Mouse (Mus musculus) retina, adult 2 months (tissue): ENCODE results near the gene 7530416G11Rik.

Source experiments
- DNase-seq: peaks from one replicate; pipeline ENCODE4 v3.0.0-alpha.2; 2012; ENCODE audit warnings: low read depth, low spot score

7530416G11Rik gene

DNA sequence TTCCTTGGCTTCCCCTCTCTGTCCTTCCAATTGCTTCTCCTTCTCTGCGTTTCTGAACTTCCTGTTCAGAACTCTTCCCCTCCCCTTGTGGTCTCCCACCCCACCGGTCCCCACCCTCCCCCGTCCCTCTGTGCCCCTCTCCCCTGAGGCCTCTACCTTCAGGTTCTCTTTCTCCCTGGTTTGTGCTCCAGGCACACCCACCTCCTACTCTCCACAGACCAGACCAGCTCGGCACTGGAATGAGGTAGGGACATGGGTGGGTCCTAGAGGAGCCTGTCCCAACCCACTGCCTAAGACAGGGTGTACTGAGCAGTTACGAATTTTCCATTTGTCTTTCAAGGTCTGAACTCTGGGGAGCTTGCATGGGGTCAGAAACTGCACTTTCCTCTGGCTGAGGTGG is 23.1 kb downstream of the 7530416G11Rik start:
- no peak for DNase-seq

DNA sequence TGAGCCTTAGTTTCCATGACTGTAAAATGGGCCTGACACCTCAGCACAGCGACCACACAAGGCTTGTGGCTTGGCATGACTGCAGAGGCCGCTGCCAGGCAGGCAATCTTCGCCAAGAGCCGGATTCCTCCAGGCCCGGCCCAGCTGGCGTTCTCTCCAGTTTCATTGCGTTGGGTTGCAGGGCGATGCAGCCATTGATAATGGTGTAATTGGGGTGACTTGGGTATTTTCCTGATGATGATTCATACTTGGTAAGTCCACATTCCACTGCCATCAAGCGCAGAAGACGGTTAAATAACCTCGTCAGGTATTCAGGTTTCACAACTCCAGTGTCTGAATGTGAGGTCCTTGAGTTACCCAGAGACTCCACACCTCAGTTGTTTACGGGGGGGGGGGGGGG is 23.7 kb downstream of the 7530416G11Rik start:
- DNase-seq: no peak

DNA sequence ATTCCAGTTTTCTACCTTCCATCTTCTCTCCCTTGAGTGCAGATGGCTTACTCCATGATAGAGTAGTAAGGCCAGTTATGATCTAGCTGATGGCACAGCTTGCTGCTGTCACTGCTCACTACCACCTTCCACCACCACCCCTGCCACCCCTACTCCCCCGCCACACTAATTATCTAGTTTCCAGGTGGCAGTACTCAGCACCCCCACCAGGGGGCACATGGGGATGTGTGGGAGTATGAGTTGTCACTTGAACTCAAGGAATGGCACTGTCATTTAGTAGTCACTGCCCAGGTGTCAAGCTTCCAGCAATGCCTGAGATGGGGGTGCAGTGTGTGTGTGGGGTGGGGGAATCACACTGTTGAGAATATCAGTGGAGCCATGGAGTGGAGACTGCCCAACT is 25.4 kb downstream of the 7530416G11Rik start:
- DNase-seq: no peak

DNA sequence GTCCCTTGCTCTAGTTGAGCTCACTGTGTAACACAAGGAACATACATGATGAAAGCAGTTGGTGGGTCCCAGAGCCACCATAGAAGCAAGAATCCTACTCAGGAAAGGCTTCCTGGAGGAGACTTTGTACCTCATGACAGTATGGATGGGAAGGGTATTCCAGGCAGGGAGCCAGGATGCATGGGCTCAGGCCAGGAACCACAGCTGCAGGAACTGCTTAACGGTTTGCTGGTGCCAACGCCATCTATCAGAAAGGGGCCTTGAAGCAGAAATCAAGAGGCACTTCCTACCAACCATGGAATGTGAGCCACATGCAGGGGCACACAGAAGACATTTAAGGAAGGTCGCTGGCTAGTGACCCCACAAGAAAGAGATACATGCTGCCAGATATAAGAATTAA is 28.3 kb downstream of the 7530416G11Rik start:
- DNase-seq: no peak

DNA sequence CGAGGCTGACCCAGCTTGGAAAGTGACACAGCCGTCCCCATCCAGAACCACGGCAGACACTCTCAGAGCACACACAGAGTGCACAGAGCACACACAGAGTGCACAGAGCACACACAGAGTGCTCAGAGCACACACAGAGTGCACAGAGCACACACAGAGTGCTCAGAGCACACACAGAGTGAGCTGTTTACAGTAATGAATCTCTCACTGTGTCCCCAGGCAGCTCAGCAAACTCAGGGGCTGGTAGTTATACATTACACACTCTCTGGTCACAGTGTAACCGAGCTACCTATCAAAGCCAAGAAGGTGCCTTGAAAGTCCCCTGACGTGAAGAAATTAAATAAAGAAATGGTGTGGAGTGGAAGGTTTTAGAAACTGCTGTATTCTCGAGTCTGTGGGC is 33.6 kb downstream of the 7530416G11Rik start:
- no peak for DNase-seq

DNA sequence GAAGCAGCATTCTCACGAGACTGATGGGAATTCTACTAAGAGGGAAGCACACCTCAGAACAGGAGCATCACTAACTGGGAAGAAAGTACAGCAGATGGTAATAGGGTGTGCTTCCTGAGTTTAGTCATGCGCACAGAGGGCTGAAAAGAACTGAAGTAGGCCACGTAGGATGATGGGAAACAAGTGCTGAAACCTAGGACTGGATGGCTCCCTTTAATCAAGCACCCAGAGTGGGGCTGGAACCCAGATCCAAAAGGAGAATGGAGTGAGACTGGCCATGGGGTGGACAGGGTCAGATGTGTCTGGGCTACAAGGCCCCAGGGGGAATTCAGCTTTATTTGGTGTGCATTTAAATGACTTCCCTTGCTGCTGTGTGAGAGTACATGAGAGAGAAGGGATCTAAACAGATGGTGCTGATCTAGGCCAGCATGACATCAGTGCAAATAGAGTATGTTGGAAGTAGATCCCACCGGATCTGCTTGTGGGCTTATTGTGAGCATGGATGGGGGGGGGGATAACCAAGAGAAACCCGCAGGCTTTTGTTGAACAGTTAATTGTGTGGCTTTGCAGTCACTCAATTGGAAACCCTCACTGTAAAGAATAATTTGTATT is 36.5 kb downstream of the 7530416G11Rik start:
- DNase-seq: no peak

DNA sequence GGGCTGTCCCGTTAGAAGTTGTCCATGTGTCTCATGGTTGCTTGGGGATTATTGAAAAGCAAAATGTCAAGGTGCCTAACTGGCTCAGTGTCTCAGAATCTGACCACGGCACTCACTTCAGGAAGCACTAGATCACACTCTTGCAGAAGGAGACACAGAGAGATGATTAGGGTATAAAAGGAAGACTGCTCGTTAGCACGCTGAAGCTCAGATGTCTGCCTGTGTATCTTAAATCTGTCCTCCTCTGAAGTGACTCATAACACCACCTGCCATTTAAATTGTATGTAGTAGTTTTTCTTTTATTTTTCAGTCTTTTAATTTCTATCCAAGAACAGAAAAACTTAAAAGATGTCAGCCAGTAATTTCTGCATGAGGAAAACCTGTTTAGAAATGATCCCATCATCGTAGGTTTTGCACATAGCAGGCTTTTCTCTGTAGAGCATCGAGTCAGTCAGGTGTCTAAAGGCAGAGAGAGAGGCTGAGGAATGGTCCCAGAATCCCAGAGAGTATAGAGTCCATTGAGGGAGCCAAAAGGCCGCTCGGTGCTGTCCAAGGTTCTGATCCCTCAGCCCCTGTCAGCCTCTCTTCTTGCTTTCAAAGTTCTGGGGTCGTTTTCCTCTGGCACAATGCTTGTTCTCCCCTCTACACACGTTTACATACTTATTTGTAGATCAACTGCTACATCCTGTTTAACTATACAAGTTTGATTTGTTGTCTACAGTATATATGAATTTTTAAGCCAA is 38.0 kb downstream of the 7530416G11Rik start:
- no peak for DNase-seq

DNA sequence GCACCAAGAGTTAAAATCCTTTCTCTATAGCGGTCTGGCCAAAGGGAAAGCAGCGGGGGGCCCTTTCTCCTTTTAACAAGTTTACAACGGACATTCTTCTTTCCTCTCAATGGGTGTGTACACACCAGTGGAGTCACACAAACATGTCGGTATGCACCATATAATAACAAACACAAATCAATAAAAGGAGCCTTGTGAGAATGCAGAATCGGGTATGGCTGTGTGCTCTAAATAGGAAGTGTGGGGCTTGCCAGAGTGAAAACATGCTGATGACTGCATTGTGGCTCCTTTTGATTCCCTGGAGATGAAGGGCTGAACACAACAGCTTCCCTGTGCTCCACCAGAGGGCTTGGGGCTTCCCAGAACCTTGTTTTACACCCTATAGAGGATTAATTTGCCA is 38.8 kb downstream of the 7530416G11Rik start:
- DNase-seq: no peak

DNA sequence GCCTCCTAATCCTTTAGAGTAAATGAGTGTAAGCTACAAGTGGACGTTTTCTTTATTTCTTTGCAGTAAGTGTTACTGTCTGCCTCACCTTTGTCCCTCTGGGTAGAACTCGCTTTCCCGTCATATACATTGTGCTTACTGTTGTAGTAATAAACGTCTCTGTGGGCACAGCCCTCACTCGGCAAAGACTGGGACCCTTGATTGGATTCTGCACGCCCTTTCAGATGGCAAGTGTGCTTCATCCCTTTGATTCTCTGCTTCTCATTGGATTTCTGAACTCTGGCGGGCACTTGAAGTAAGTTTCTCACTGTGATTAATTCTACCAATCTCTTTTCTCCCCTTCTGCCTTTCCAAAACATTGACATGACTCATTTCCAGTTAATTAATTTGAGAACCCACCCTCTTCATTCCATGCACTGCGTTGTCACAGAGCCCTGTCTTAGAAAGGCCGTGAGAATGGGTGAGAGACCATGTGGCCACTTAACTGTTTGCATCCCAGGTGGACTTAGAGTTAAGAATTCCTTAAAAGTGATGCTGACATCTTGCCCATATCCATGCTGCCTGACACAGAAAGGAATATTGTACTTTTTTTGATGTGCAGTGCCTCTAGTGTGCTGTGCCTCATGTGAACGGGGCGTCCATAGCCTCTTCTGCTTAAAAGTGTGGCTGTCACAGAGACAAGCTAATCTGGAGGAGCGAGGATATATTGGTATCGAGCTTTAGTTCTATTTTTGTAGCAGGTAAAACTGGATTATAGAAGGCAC is 39.8 kb downstream of the 7530416G11Rik start:
- DNase-seq: no peak

DNA sequence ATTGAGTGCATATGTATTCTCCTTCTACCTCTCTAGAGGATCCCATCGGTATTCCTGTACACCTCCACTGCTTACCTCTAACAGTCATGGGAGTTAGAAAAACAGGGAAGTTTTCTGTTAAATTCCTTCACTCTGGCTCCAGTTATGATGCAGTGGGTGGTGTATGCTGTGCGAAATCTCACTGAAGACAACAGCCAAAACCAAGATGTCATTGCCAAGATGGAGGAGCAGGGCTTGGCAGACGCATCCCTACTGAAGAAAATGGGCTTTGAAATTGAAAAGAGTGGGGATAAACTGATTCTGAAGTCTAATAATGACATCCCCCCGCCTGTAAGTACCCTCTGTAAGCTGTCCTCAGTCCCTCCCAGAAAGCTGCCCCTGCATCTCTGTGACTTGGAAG is 40.9 kb downstream of the 7530416G11Rik start:
- DNase-seq: no peak

DNA sequence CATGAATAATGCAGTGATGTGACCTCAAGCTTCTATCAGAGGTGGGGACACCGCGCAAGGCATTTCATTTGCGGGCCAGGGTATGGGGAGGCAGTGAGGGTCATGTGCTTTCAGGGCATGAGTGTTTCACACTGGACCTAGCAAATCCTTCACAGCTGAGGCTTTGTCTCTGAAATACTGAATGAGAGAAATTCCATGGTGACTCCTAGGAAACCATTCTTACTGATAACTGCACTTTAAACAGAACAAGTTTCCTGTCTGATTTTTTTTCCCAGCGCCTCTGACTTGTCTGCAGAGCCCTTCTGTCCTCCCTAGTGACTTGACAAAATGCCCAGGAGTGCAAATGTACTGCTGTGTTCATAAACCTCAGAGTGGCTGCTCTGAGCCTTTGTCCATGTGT is 41.5 kb downstream of the 7530416G11Rik start:
- DNase-seq: no peak

DNA sequence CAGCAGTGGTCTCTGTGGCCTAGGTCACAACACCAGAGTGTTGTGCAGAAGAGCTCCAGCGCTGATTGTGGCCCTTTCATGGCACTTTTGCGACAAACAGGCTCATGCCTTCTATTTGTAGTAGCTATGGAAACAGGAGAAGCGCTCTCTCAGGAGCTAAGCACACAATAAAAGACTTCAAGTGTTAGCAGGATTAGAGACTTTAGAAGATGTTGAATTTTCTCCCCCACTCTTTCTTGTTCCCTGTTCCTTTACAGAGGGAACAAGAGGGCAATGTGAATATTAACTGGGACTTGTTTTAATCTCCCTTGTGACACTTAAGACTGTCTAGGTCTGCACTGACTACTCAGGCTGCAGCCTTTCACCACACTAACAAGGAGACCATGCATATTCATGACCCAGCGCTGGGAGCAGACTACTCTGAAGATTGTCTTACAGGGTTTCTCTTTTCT is 44.4 kb downstream of the 7530416G11Rik start:
- DNase-seq: no peak

DNA sequence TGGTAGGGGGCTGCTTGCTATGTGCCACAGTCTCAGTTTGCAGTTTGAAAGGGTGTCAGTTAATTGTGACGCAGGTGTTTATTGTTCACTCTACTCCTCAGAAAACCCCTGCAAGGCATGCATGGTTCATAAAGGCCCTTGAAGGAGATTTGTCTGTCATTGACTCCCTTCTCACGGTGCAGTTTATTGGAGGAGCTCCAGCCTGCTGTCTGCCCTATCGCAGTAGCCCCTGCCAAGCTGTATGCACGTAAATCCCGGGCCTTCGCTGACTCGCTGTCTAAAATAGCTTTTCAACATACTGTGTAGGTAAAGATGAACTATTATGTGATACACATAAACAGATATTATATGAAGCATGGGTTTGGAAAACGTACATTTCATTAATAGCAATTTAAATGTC is 45.2 kb downstream of the 7530416G11Rik start:
- DNase-seq: no peak

DNA sequence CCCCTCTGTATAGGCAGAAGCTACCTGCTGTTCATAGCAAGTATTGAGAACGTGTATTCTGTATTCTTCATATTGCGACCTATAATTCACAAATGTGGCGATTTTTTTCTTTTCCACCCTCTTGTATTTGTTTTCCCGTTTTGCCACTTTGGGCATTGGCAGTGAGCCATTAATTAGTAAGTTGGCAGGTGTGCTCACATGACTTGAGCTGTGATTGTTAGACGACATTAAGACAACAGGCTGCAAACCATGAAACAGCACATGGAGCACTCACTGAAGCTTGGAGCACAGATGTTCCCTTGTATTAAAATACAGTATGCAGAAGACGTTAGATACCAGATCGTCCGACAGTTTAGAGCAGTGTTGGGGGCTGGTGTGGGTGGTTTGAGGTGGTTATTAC is 46.1 kb downstream of the 7530416G11Rik start:
- DNase-seq: no peak

DNA sequence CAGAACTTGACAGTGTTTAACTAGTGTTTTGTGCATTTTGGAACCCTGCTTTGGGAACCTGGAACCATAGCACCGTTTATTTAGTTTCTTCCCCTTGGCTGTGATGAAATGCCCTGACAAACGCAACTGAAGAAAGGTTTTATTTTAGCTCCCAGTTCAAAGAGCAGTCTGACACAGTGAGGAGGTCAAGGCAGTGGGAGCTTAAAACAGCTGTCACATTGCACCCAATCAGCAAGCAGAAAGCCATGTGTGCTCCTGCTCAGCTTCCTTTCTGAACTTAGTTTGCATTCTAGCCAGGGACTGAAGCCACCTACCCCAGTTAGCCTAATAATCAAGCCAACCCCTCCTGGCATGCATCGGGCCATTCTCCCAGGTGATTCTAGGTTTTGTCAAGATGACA is 56.4 kb downstream of the 7530416G11Rik start:
- DNase-seq: no peak
